Mouse (Mus musculus) liver, embryonic 14.5 days (tissue): ENCODE measurements around the gene Prnd.

ENCODE experiments used
- CTCF ChIP-seq: IDR thresholded peaks from 2 replicates; pipeline ENCODE4 v1.5.1; 2016; ENCODE audit warnings: antibody characterized with exemption, low read depth, control low read depth
- EP300 ChIP-seq: IDR thresholded peaks from 2 replicates; pipeline ENCODE4 v1.6.1; 2016; ENCODE audit warnings: antibody characterized with exemption, low read depth

DNA sequence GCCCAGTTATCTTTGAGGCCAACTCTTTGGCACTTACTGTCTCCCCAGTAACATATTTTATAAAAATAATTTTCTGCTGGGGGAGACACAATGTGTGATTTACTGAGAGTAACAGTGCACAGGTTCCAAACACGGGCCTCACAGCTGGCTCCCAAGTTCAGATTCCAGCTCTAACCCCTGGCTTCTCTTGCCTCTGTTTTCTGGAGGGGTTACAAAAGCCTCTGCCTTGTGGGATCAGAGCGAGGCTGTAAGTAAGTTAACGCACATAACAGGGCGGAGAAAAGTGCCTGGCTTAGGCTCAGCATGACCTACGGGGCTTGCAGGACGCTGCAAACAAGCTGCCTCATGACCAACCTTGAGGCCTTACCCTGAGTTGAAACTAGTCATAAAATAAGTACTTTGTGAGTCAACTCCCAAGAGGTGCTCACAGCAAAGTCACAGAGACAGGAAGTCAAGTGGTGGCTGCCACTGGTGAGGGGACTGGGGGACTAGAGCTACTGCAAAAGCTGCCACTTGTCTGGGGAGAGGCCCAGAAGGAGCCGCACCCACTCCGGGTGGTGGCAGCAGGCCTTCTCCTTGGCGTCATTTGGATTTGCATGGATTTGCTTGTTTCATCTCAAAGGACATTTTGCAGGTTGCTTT, 54.0 kb downstream of the Prnd start:
- no peak for TF ChIP-seq EP300
- no peak for TF ChIP-seq CTCF
